Mouse (Mus musculus): Measurements from ENCODE around the gene Stap2. TPM values are rescaled to one million over a fixed set of nuclear protein-coding genes. Genes with fewer than 3 reads are reported as not detected.
A peak's percentile ranks its signal among the peaks of the same experiment; 100 is the strongest.

Gene Stap2
- polyA plus RNA-seq, 1 experiment from 2014 or later = 8.8 TPM

DNA sequence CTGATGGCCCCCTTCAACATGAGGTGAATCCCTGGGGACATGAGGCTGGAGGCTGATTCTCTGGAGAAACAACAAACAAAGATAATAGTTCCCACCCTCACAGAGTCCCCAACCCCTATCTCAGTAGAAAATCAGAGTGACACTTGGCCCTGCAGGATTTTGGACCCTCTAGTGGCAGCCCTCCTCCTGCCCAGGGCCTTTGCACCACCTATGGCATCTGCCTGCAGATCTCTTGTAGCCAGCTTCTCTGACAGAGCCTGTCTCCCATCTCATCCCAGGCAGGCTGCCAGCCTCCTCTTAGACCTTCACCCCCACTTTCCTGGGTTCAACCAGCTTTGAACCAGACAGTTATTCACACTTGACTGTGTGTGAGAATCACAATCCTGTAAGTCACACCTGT is 44.6 kb downstream of the Stap2 start:
- DNase-seq (ENCODE audit: low spot score) = no peak
- H3K27me3 ChIP-seq (replicated peaks; ENCODE audit: low read depth, poor library complexity, severe bottlenecking) = no peaks in the 10 kb centered on the region
- H3K4me1 ChIP-seq = peaks cover 32% of the 10 kb centered on the region
- H3K4me3 ChIP-seq = no peak overlapping the region
- H3K27ac ChIP-seq (replicated peaks) = no peak overlapping the region
- no peaks in the 10 kb centered on the region for H3K9me3 ChIP-seq
- peaks cover 51% of the 10 kb centered on the region for H3K36me3 ChIP-seq (replicated peaks)

DNA sequence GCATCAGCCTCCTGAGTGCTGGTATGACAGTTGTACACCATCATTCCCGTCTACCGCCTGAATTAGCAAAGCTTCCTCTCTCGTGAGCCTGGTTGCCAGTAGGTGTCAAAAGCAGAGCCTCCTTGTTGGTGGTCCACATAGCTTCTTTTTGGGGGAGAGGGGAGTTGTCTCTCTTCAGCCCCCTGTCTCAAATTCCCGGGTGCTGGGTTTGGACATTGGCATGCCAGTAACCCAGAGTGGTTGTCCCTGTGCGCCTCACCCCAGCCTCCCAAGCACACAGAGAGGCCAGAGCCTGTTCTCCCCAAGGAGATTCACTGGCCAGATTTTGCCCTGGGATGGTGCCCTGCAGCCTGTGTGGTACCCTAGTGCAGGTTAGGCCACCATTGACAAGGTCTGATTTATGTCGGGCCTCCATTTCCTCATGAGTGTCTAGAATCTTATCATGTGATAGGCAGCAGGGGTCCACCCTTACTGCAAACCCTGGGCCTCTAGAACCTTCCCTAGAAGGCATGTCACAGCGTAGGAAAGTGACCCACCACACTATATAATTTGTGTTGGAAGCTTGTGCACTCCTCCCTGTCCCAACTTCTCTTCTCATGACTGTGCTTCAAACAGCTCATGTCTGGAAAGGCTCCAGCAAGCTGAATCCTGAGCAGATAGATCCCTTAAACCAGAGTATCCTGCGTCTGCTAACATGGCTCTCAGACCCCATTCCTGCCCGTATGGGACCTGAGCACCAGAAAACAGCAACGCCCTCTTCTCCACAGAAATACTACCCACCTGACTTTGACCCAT is 45.2 kb downstream of the Stap2 start:
- Histone ChIP-seq H3K36me3 (replicated peaks) (peaks cover 45% of the 10 kb centered on the region), H3K9me3 (no peaks in the 10 kb centered on the region), H3K4me1 (peaks cover 33% of the 10 kb centered on the region), H3K4me3 (peak overlapping the region; percentile 65), H3K27ac (replicated peaks) (peak overlapping the region; percentile 92), H3K27me3 (replicated peaks; ENCODE audit: low read depth, poor library complexity, severe bottlenecking) (peaks cover 6% of the 10 kb centered on the region)
- WGBS = 79% methylated on average over 10 of the region's 10 CpGs
- DNase-seq (ENCODE audit: low spot score) = no peak

DNA sequence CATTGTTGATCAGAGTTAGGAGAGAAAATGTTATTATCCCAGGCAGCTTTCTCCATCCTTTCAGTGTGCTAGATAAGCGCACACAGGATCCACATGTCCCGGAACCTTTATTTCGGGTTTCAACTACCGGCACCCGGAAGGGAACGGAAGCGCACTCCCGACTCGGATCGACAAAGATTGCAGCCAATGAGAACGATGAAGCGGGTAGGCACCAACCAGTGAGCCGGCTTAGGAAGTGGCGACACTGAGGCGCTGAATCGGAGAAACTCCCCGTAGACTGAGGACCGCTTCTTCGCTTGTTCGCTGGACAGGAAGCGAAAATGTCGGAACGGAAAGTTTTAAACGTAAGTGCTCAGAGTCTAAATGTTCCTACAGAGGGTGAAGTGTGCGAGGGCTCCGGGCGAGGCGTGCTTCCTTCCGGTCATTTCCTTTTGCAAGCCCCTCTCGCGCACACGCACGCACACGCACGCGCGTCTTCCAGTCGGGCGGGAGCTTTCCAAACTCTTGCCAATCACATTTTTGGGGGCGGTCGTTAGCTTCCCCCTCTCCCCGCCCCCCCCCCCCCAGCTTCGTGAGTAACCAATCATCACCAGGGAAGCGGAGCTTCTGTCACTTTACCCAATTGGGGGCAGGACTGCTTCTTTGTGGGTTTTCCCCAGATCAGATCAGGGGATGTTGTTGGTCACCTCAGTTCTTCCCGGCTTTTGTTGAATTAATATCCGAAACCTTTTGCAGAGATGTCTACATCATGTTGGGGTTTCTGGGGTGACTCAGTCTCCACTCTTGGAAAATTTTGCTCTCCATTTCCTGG is 46.3 kb downstream of the Stap2 start, which contains the start of gene Yju2:
Gene Yju2 (plus strand): TSS at position 182 of the 811 bp plus-strand sequence.
- peak; percentile 95 for DNase-seq (ENCODE audit: low spot score)
- peak within 1 kb of the TSS; percentile 92 for H3K27ac ChIP-seq (replicated peaks)
- peaks cover 16% of the 10 kb centered on the region for H3K27me3 ChIP-seq (replicated peaks; ENCODE audit: low read depth, poor library complexity, severe bottlenecking)
- peak within 1 kb of the TSS; percentile 65 for H3K4me3 ChIP-seq
- no peaks in the 10 kb centered on the region for H3K9me3 ChIP-seq
- under 1% methylated on average over 46 of the region's 46 CpGs for whole genome bisulfite sequencing
- peaks cover 35% of the 10 kb centered on the region for H3K36me3 ChIP-seq (replicated peaks)
- peaks cover 33% of the 10 kb centered on the region for H3K4me1 ChIP-seq

DNA sequence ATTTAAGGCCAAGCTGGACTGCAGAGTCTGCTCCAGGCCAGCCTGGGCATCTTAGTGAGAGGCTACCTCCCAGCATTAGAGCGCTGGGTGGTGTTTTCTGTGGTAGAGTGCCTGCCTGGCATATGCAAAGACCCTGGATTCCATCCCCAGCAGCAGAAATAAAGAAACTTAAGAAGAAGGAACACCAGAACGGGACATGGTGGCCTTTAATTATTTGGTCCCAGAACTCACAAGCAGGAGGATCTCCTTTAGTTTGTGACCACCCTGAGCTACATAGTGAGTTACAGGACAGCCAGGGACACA is 46.8 kb downstream of the Stap2 start:
- Histone ChIP-seq H3K27me3 (replicated peaks; ENCODE audit: low read depth, poor library complexity, severe bottlenecking) (peaks cover 20% of the 10 kb centered on the region), H3K4me3 (peak overlapping the region; percentile 65), H3K4me1 (peaks cover 33% of the 10 kb centered on the region), H3K9me3 (no peaks in the 10 kb centered on the region), H3K36me3 (replicated peaks) (peaks cover 29% of the 10 kb centered on the region), H3K27ac (replicated peaks) (peak overlapping the region; percentile 92)
- no peak for DNase-seq (ENCODE audit: low spot score)
- WGBS = 29% methylated on average over 2 of the region's 2 CpGs

DNA sequence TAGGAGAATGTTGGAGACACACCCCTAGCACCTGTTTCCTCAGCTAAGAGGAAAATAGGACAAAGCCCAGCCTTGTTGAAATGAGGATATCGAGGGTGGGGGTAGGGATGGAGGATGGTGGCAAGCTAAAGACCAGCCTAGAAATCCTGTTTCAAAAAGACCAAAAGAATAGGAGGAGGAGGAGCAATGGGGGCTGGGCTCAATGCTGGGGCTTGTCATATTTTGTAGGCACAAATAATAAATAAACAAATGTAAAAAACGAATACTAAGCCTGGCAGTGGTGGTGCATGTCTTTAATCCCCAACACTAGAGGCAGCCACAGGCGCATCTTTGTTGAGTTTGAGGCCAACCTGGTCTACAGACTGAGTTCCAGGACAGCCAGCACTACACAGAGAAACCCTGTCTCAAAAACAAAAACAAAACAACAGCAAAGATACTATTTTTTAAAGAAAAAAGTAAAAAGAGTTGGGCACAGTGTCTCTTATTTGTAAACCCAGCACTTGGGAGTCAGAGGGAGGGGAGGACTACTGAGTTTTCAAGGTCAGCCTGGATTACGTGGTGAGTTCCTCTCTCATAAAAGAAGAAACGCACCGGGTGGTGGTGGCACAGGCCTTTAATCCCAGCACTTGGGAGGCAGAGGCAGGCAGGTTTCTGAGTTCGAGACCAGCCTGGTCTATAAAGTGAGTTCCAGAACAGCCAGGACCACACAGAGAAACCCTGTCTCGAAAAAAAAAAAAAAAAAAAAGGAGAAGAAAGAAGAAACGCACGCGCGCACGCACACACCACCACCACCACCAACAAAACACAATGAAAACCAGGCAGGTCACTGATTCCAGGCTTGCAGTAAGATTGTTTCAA is 47.4 kb downstream of the Stap2 start:
- Histone ChIP-seq H3K27me3 (replicated peaks; ENCODE audit: low read depth, poor library complexity, severe bottlenecking) (peaks cover 20% of the 10 kb centered on the region), H3K27ac (replicated peaks) (peak overlapping the region; percentile 92), H3K9me3 (no peaks in the 10 kb centered on the region), H3K36me3 (replicated peaks) (peaks cover 23% of the 10 kb centered on the region), H3K4me3 (peak overlapping the region; percentile 67), H3K4me1 (peaks cover 33% of the 10 kb centered on the region)
- 82% methylated on average over 13 of the region's 13 CpGs for WGBS
- DNase-seq (ENCODE audit: low spot score) = no peak

DNA sequence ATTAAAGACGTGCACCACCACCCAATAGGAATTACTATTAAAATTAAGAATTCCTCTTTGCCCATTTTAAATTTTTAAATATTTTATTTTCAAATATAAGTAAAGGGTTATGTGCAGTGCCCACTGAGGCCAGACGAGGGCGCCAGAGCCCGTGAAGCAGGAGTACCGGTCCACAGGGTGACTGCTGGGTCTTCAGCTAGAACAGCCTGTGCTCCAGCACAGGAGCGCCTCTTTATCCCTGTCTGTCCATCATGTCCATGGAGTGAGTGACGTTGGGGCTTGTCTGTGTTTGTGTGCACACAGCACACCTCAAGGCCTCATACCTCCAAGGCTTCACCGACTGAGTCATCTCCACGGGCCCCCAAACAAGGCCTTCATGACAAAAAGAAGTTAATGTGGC is 48.2 kb downstream of the Stap2 start:
- H3K27me3 ChIP-seq (replicated peaks; ENCODE audit: low read depth, poor library complexity, severe bottlenecking) = peaks cover 25% of the 10 kb centered on the region
- no peaks in the 10 kb centered on the region for H3K9me3 ChIP-seq
- DNase-seq (ENCODE audit: low spot score) = peak; percentile 81
- peak overlapping the region; percentile 49; the same call in 1 of the 2 replicates for H3K27ac ChIP-seq (replicated peaks)
- peaks cover 33% of the 10 kb centered on the region for H3K4me1 ChIP-seq
- H3K36me3 ChIP-seq (replicated peaks) = peaks cover 18% of the 10 kb centered on the region
- 15% methylated on average over 9 of the region's 9 CpGs for WGBS
- H3K4me3 ChIP-seq = peak overlapping the region; percentile 67

DNA sequence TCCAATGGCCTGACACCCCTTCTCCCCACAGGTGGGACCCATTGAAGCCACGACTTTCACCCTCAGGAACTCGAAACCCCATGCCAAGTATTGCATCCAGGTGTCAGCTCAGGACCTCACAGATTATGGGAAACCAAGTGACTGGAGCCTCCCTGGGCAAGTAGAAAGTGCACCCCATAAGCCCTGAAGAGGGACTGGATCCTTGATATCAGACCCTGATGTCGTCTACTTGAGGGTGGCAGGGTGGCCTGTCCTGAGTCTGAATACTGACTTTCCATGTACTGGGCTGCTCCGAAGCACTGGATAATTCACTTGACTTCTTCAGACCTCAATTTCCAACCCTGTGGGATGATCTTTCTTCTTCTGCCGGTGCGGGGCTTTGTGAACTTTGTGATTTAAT is 48.8 kb downstream of the Stap2 start:
- H3K4me1 ChIP-seq = peaks cover 33% of the 10 kb centered on the region

DNA sequence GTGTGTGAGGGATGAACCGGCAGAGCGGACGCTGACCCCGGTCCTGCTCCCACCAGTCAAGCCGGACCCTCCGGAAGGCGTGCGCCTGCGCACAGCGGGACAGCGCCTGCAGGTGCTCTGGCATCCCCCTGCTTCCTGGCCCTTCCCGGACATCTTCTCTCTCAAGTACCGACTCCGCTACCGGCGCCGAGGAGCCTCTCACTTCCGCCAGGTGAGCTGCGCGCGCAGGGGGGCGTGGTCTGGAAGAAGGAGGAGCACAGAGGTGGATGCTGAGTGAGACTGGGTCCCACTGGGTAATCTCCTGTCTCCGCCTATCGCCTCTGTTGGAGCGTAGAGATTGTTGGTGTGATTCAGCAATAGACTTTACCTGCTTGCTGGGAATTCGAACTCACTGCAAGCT is 49.3 kb downstream of the Stap2 start:
- peak; percentile 89 for DNase-seq (ENCODE audit: low spot score)
- peaks cover 7% of the 10 kb centered on the region for H3K36me3 ChIP-seq (replicated peaks)
- peaks cover 33% of the 10 kb centered on the region for H3K4me1 ChIP-seq
- no peaks in the 10 kb centered on the region for H3K9me3 ChIP-seq
- WGBS = 1% methylated on average over 26 of the region's 26 CpGs
- H3K27ac ChIP-seq (replicated peaks) = 0 out of 2 replicates have a peak overlapping the region, but pooled peaks have one; percentile 58
- peaks cover 25% of the 10 kb centered on the region for H3K27me3 ChIP-seq (replicated peaks; ENCODE audit: low read depth, poor library complexity, severe bottlenecking)
- peak overlapping the region; percentile 67 for H3K4me3 ChIP-seq

More for the DNA sequence above, 48.8 kb downstream of the Stap2 start:
- Histone ChIP-seq H3K27me3 (replicated peaks; ENCODE audit: low read depth, poor library complexity, severe bottlenecking) (peaks cover 25% of the 10 kb centered on the region), H3K27ac (replicated peaks) (0 out of 2 replicates have a peak overlapping the region, but pooled peaks have one; percentile 58), H3K4me3 (peak overlapping the region; percentile 67), H3K9me3 (no peaks in the 10 kb centered on the region), H3K36me3 (replicated peaks) (peaks cover 12% of the 10 kb centered on the region)
- WGBS = 40% methylated on average over 6 of the region's 6 CpGs
- no peak for DNase-seq (ENCODE audit: low spot score)

DNA sequence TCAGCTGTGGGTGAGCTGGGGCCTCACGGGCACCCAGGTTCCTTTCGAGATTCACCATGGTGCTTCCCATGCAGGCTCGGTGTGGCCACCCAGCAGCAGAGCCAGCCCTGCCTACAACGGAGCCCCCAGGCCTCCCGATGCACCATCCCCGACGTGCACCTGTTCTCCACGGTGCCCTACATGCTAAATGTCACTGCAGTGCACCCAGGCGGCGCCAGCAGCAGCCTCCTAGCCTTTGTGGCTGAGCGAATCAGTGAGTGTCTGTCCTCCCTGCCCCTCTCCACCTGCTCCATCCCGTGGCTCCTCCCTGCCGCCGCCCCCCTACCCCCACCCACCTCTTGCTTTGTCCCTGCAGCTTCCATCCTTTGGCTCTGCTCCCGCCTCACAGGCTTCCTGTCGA is 51.2 kb downstream of the Stap2 start:
- Histone ChIP-seq H3K36me3 (replicated peaks) (no peaks in the 10 kb centered on the region), H3K4me1 (peaks cover 25% of the 10 kb centered on the region), H3K4me3 (no peak overlapping the region), H3K9me3 (no peaks in the 10 kb centered on the region), H3K27me3 (replicated peaks; ENCODE audit: low read depth, poor library complexity, severe bottlenecking) (peaks cover 25% of the 10 kb centered on the region), H3K27ac (replicated peaks) (no peak overlapping the region)
- DNase-seq (ENCODE audit: low spot score) = no peak
- 42% methylated on average over 16 of the region's 16 CpGs for WGBS

DNA sequence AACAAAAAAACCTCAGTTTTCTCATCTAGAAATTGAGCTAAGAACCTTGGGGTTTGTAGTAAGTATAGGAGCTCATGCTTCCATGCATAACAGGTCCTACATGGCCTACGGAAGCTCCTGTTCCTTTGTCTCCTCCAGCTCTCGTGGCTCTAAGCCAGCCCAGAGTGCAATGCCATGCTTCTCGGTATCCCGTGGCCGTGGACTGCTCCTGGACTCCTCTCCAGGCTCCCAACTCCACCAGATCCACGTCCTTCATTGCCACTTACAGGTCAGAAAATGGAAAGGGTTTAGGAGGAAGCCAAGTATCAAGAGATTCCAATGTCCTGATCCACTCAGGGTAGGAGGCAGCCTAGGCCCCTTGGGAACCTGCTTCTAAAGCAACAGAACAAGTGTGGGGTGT is 51.6 kb downstream of the Stap2 start:
- Histone ChIP-seq H3K4me3 (no peak overlapping the region), H3K27ac (replicated peaks) (no peak overlapping the region), H3K4me1 (peaks cover 25% of the 10 kb centered on the region), H3K27me3 (replicated peaks; ENCODE audit: low read depth, poor library complexity, severe bottlenecking) (peaks cover 25% of the 10 kb centered on the region), H3K36me3 (replicated peaks) (no peaks in the 10 kb centered on the region), H3K9me3 (no peaks in the 10 kb centered on the region)
- DNase-seq (ENCODE audit: low spot score) = no peak
- 84% methylated on average over 6 of the region's 6 CpGs for WGBS

DNA sequence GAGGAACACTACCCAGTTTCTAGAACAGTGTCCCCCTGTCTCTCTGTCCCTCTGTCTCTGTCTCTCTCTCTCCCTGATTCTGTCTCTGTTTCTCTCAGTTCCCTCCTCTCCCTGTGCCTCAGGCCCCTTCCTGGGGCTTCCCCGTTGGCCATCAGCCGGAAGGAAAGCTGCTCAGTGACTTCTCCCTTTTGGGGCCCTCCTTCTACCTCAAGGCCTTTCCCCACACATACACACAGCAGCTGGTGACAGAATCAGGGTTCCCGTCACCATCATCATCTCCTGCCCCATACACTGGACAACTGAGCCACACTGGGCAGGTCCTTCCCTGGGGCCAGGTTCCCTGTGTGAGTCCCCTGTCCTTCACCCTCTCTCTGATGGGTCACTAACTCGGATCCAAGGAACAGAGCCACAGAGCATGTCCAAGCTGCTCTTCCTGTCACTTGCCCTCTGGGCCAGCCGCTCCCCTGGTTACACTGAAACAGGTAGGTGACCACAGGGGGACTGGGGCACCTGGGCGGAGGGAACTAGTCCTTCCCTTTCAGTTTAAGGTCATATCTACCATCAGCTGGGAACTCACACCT is 52.8 kb downstream of the Stap2 start, which contains the start of gene Ebi3:
Gene Ebi3 (plus strand): TSS at position 194 of the 581 bp plus-strand sequence.
- Histone ChIP-seq H3K27ac (replicated peaks) (no peak within 1 kb of the TSS), H3K4me3 (no peak within 1 kb of the TSS), H3K9me3 (no peaks in the 10 kb centered on the region), H3K27me3 (replicated peaks; ENCODE audit: low read depth, poor library complexity, severe bottlenecking) (peaks cover 25% of the 10 kb centered on the region), H3K4me1 (peaks cover 16% of the 10 kb centered on the region), H3K36me3 (replicated peaks) (no peaks in the 10 kb centered on the region)
- DNase-seq (ENCODE audit: low spot score) = no peak
- 77% methylated on average over 6 of the region's 6 CpGs for WGBS

DNA sequence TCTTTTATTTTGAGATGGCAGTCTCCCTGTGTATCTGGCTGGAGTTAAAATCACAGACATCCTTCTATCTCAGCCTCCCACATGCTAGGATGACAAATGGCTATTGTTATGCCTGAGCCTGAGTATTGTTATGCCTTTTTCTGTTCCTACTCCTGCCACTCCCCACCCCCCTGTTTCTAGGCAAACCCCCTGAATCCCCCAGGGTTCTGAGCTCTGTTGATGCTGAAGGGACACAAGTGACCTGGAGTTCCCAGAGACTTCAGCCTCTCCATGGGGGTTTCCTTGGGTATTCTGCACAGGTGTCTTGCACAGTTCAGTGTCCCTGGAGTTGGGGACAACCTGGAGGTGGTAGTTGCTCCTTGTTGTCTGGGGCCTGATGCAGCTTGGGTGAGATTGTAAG is 53.3 kb downstream of the Stap2 start:
- H3K9me3 ChIP-seq = no peaks in the 10 kb centered on the region
- H3K4me1 ChIP-seq = peaks cover 11% of the 10 kb centered on the region
- H3K27me3 ChIP-seq (replicated peaks; ENCODE audit: low read depth, poor library complexity, severe bottlenecking) = peaks cover 25% of the 10 kb centered on the region
- no peak overlapping the region for H3K27ac ChIP-seq (replicated peaks)
- no peak for DNase-seq (ENCODE audit: low spot score)
- H3K36me3 ChIP-seq (replicated peaks) = no peaks in the 10 kb centered on the region
- H3K4me3 ChIP-seq = no peak overlapping the region
